17 mouse cellular contexts compared by ENCODE assay signal in genomic region chr5:125467261-125467660, GRCm38 (mm10). TPM values are rescaled to one million over a fixed set of nuclear protein-coding genes. Genes with fewer than 3 reads are reported as not detected.
DNase-seq lines count a peak whose midpoint lies in the region; ATAC-seq and TF ChIP-seq lines count a peak whose summit lies in the region.
"Had no signal": no experiment of that assay in that cellular context is flagged by ENCODE, and none has a peak within 500 bp of the region (broad histone marks: within the 10 kb centered on the region; RNA-seq: fewer than 3 reads in every experiment).

No protein-coding gene starts in this region.

- no peaks in the 10 kb centered on the region for H3K27me3 ChIP-seq in midbrain, embryonic 10.5 days (ENCODE audit: low read depth, poor library complexity, severe bottlenecking)
- H3K27me3 ChIP-seq in midbrain, postnatal 0 days (ENCODE audit: insufficient read depth, low read length), result no peaks in the 10 kb centered on the region
- H3K27me3 ChIP-seq: hindbrain, embryonic 15.5 days had no signal

- no peak overlapping the region for H3K4me3 ChIP-seq in midbrain, embryonic 10.5 days
- H3K4me3 ChIP-seq in midbrain, postnatal 0 days (ENCODE audit: low read depth, low read length), result no peak overlapping the region
- H3K4me3 ChIP-seq: embryonic facial prominence, embryonic 10.5 days; hindbrain, embryonic 15.5 days had no signal

- peak; percentile 61 for DNase-seq in adrenal gland, postnatal 14 days
- no peak for DNase-seq in adrenal gland, adult 8-10 months
- no peak for DNase-seq in midbrain, embryonic 10.5 days (ENCODE audit: low spot score)
- no peak for DNase-seq in midbrain, postnatal 0 days (ENCODE audit: low spot score)
- DNase-seq in kidney, postnatal 25 days, result peak; percentile 88 to 96
- DNase-seq in lung, postnatal 25 days (ENCODE audit: low spot score), result no peak
- DNase-seq in lung, postnatal 14 days, result no peak
- DNase-seq: cerebellum, adult 18-20 months; heart, postnatal 14 days; left cerebral cortex, postnatal 4 days; lung, postnatal 4 days; thymus, postnatal 25 days had no signal

- H3K36me3 ChIP-seq in midbrain, embryonic 10.5 days, result no peaks in the 10 kb centered on the region
- H3K36me3 ChIP-seq in midbrain, postnatal 0 days (ENCODE audit: insufficient read depth, low read length), result no peaks in the 10 kb centered on the region
- H3K36me3 ChIP-seq: embryonic facial prominence, embryonic 10.5 days; hindbrain, embryonic 15.5 days had no signal

- no peak for ATAC-seq in midbrain, postnatal 0 days (ENCODE audit: low FRiP score)
- ATAC-seq: forebrain, embryonic 16.5 days had no signal

- H3K9me3 ChIP-seq in midbrain, embryonic 10.5 days (replicated peaks), result no peaks in the 10 kb centered on the region
- no peaks in the 10 kb centered on the region for H3K9me3 ChIP-seq in midbrain, postnatal 0 days (ENCODE audit: low read length)
- H3K9me3 ChIP-seq: embryonic facial prominence, embryonic 10.5 days; hindbrain, embryonic 15.5 days had no signal

- no peak overlapping the region for H3K4me2 ChIP-seq in midbrain, postnatal 0 days (ENCODE audit: low read depth, low read length, poor library complexity, severe bottlenecking)
- H3K4me2 ChIP-seq: heart, embryonic 11.5 days; hindbrain, embryonic 15.5 days; midbrain, embryonic 11.5 days had no signal

- WGBS in midbrain, embryonic 10.5 days, result 87% methylated on average over 14 of the region's 14 CpGs
- 92% methylated on average over 14 of the region's 14 CpGs for WGBS in midbrain, postnatal 0 days

- H3K4me1 ChIP-seq in midbrain, embryonic 10.5 days, result peaks cover 9% of the 10 kb centered on the region
- H3K4me1 ChIP-seq in midbrain, postnatal 0 days (ENCODE audit: insufficient read depth, low read length), result no peaks in the 10 kb centered on the region

- no peak overlapping the region for H3K9ac ChIP-seq in midbrain, postnatal 0 days (replicated peaks; ENCODE audit: low read length, poor library complexity, severe bottlenecking)
- H3K9ac ChIP-seq: hindbrain, embryonic 15.5 days had no signal

- no peak for TF ChIP-seq CTCF in midbrain, postnatal 0 days (IDR thresholded peaks at IDR 0.05)

- H3K27ac ChIP-seq in midbrain, embryonic 10.5 days (replicated peaks), result peak overlapping the region; percentile 80; the same call in 1 of the 2 replicates
- H3K27ac ChIP-seq in midbrain, postnatal 0 days (ENCODE audit: low read depth, low read length), result no peak overlapping the region
- H3K27ac ChIP-seq: hindbrain, embryonic 15.5 days had no signal

RNA-seq across cellular contexts. Expression of gene Aacs, which starts 8.4 kb away (rescaled TPM):
- total RNA-seq in adrenal gland, postnatal 14 days (2021), result 25.4 and 27.3 TPM in 2 replicates
- 10 to 100 TPM; 44.9 to 73.7 (median 53.8) TPM for total RNA-seq in adrenal gland, adult 8-10 months (2022)
- 63.9 and 71.5 TPM in 2 replicates for polyA plus RNA-seq in midbrain, embryonic 10.5 days (2016; fragmentation: Nextera tagmentation; extraction: Ambion mirVana)
- total RNA-seq in midbrain, postnatal 0 days (2014; rRNA removed), result 104 and 112 TPM in 2 replicates
- polyA plus RNA-seq in midbrain, postnatal 0 days (2015; fragmentation: Nextera tagmentation; extraction: Ambion mirVana), result 84.8 and 86.5 TPM in 2 replicates

RNA-seq across cellular contexts. Expression of gene Bri3bp, which starts 25.9 kb away (rescaled TPM):
- total RNA-seq in adrenal gland, postnatal 14 days (2021), result 24.0 and 27.9 TPM in 2 replicates
- total RNA-seq in adrenal gland, adult 8-10 months (2022), result 10 to 100 TPM; 27.8 to 35.6 (median 31.6) TPM
- 49.2 and 54.7 TPM in 2 replicates for polyA plus RNA-seq in midbrain, embryonic 10.5 days (2016; fragmentation: Nextera tagmentation; extraction: Ambion mirVana)
- 89.5 and 96.0 TPM in 2 replicates for total RNA-seq in midbrain, postnatal 0 days (2014; rRNA removed)
- 42.3 and 43.9 TPM in 2 replicates for polyA plus RNA-seq in midbrain, postnatal 0 days (2015; fragmentation: Nextera tagmentation; extraction: Ambion mirVana)

RNA-seq across cellular contexts. Expression of gene Dhx37, which starts 33.3 kb away (rescaled TPM):
- 14.6 and 15.7 TPM in 2 replicates for total RNA-seq in adrenal gland, postnatal 14 days (2021)
- 10 to 100 TPM; 19.1 to 22.1 (median 19.9) TPM for total RNA-seq in adrenal gland, adult 8-10 months (2022)
- 17.4 and 21.2 TPM in 2 replicates for polyA plus RNA-seq in midbrain, embryonic 10.5 days (2016; fragmentation: Nextera tagmentation; extraction: Ambion mirVana)
- 17.8 and 32.9 TPM in 2 replicates for total RNA-seq in midbrain, postnatal 0 days (2014; rRNA removed)
- 10.9 TPM in 2 replicates for polyA plus RNA-seq in midbrain, postnatal 0 days (2015; fragmentation: Nextera tagmentation; extraction: Ambion mirVana)

Comparison
In these comparisons a context has a peak if more than half of its experiments do, and no peak if none do; other contexts are left out.
1. DNase-seq: peak in adrenal gland, postnatal 14 days (single experiment) and kidney, postnatal 25 days (2 of 2); none in adrenal gland, adult 8-10 months (single experiment), midbrain, embryonic 10.5 days (single experiment), midbrain, postnatal 0 days (single experiment), lung, postnatal 25 days (single experiment) and lung, postnatal 14 days (single experiment).